Comparison of ENCODE assay signal across 9 mouse cellular contexts in genomic region chr14:31172781-31173455, GRCm38 (mm10). TPM values are rescaled to one million over a fixed set of nuclear protein-coding genes. Genes with fewer than 3 reads are reported as not detected.
DNase-seq lines count a peak whose midpoint lies in the region; ATAC-seq and TF ChIP-seq lines count a peak whose summit lies in the region.
"Had no signal": no experiment of that assay in that cellular context is flagged by ENCODE, and none has a peak within 500 bp of the region (broad histone marks: within the 10 kb centered on the region; RNA-seq: fewer than 3 reads in every experiment).

No protein-coding gene starts in this region.

- no peak overlapping the region for H3K4me3 ChIP-seq in kidney, embryonic 14.5 days (ENCODE audit: low read length)
- H3K4me3 ChIP-seq in brown adipose tissue, adult 24 weeks (ENCODE audit: insufficient read depth, low read depth, low read length) = no peak overlapping the region
- H3K4me3 ChIP-seq in midbrain, postnatal 0 days (ENCODE audit: low read depth, low read length) = no peak overlapping the region
- H3K4me3 ChIP-seq: left cerebral cortex, adult 2 months had no signal

- no peaks in the 10 kb centered on the region for H3K27me3 ChIP-seq in kidney, embryonic 14.5 days (ENCODE audit: control insufficient read depth, insufficient read depth, low read length)
- H3K27me3 ChIP-seq in midbrain, postnatal 0 days (ENCODE audit: insufficient read depth, low read length) = no peaks in the 10 kb centered on the region

- H3K27ac ChIP-seq in kidney, embryonic 14.5 days (ENCODE audit: low read depth, low read length) = no peak overlapping the region
- peak overlapping the region; percentile 20 for H3K27ac ChIP-seq in brown adipose tissue, adult 24 weeks (replicated peaks; ENCODE audit: low read depth, low read length)
- no peak overlapping the region for H3K27ac ChIP-seq in midbrain, postnatal 0 days (ENCODE audit: low read depth, low read length)
- H3K27ac ChIP-seq: left cerebral cortex, adult 2 months had no signal

- no peak for TF ChIP-seq CTCF in midbrain, postnatal 0 days (IDR thresholded peaks at IDR 0.05)

- peaks cover 81% of the 10 kb centered on the region for H3K36me3 ChIP-seq in kidney, embryonic 14.5 days (ENCODE audit: control insufficient read depth, insufficient read depth, low read length)
- peaks cover 75% of the 10 kb centered on the region for H3K36me3 ChIP-seq in midbrain, postnatal 0 days (ENCODE audit: insufficient read depth, low read length)

- WGBS in kidney, embryonic 14.5 days = 76% methylated on average over 18 of the region's 18 CpGs
- WGBS in midbrain, postnatal 0 days = 91% methylated on average over 18 of the region's 18 CpGs

- no peak for ATAC-seq in kidney, embryonic 14.5 days (ENCODE audit: low FRiP score, low TSS enrichment)
- no peak for ATAC-seq in midbrain, postnatal 0 days (ENCODE audit: low FRiP score)

- no peak overlapping the region for H3K4me2 ChIP-seq in kidney, embryonic 14.5 days (replicated peaks; ENCODE audit: low read depth, low read length)
- no peak overlapping the region for H3K4me2 ChIP-seq in midbrain, postnatal 0 days (ENCODE audit: low read depth, low read length, poor library complexity, severe bottlenecking)

- H3K9me3 ChIP-seq in kidney, embryonic 14.5 days (ENCODE audit: control insufficient read depth, low read length) = no peaks in the 10 kb centered on the region
- no peaks in the 10 kb centered on the region for H3K9me3 ChIP-seq in midbrain, postnatal 0 days (ENCODE audit: low read length)

- peak; percentile 36 for DNase-seq in kidney, adult 18-20 months
- peak; percentile 78 for DNase-seq in cerebellum, adult 9-11 months
- DNase-seq in kidney, postnatal 25 days = peak; percentile 58 to 74
- no peak for DNase-seq in midbrain, postnatal 0 days (ENCODE audit: low spot score)
- no peak for DNase-seq in right cerebral cortex, postnatal 14 days

- H3K9ac ChIP-seq in kidney, embryonic 14.5 days (ENCODE audit: low read depth, low read length) = no peak overlapping the region
- H3K9ac ChIP-seq in midbrain, postnatal 0 days (replicated peaks; ENCODE audit: low read length, poor library complexity, severe bottlenecking) = no peak overlapping the region

- 0 out of 2 replicates have a peak, but pooled peaks cover 5% of the 10 kb centered on the region for H3K4me1 ChIP-seq in kidney, embryonic 14.5 days (ENCODE audit: control insufficient read depth, insufficient read depth, low read length)
- H3K4me1 ChIP-seq in brown adipose tissue, adult 24 weeks (ENCODE audit: control insufficient read depth, insufficient read depth, insufficient read length, low read length) = peaks cover 9% of the 10 kb centered on the region; the same call in 1 of the 2 replicates
- no peaks in the 10 kb centered on the region for H3K4me1 ChIP-seq in midbrain, postnatal 0 days (ENCODE audit: insufficient read depth, low read length)

RNA-seq across cellular contexts. Expression of gene Stab1, which starts 4.5 kb away (rescaled TPM):
- polyA plus RNA-seq in kidney, embryonic 14.5 days (2014; fragmentation: Nextera tagmentation; extraction: Ambion mirVana) = 39.8 and 41.1 TPM in 2 replicates
- polyA plus RNA-seq in brown adipose tissue, adult 24 weeks (2012; ENCODE audit: insufficient read depth, insufficient read length, missing spikeins) = 25.2 and 28.0 TPM in 2 replicates
- 25.5 and 31.4 TPM in 2 replicates for total RNA-seq in midbrain, postnatal 0 days (2014; rRNA removed)
- polyA plus RNA-seq in midbrain, postnatal 0 days (2015; fragmentation: Nextera tagmentation; extraction: Ambion mirVana) = 9.0 and 11.7 TPM in 2 replicates
- total RNA-seq: monocyte, adult 5-6 weeks had no signal

RNA-seq across cellular contexts. Expression of gene Tnnc1, which starts 35.2 kb away (rescaled TPM):
- 3.0 and 3.9 TPM in 2 replicates for polyA plus RNA-seq in kidney, embryonic 14.5 days (2014; fragmentation: Nextera tagmentation; extraction: Ambion mirVana)
- polyA plus RNA-seq in brown adipose tissue, adult 24 weeks (2012; ENCODE audit: insufficient read depth, insufficient read length, missing spikeins) = 17.2 and 24.4 TPM in 2 replicates
- total RNA-seq in midbrain, postnatal 0 days (2014; rRNA removed) = 1.9 and 7.4 TPM in 2 replicates
- 4.6 and 4.8 TPM in 2 replicates for polyA plus RNA-seq in midbrain, postnatal 0 days (2015; fragmentation: Nextera tagmentation; extraction: Ambion mirVana)
- total RNA-seq: monocyte, adult 5-6 weeks had no signal

RNA-seq across cellular contexts. Expression of gene Nt5dc2, which starts 42.1 kb away (rescaled TPM):
- 377 and 517 TPM in 2 replicates for polyA plus RNA-seq in kidney, embryonic 14.5 days (2014; fragmentation: Nextera tagmentation; extraction: Ambion mirVana)
- 2.5 and 4.0 TPM in 2 replicates for polyA plus RNA-seq in brown adipose tissue, adult 24 weeks (2012; ENCODE audit: insufficient read depth, insufficient read length, missing spikeins)
- 132 and 171 TPM in 2 replicates for total RNA-seq in midbrain, postnatal 0 days (2014; rRNA removed)
- polyA plus RNA-seq in midbrain, postnatal 0 days (2015; fragmentation: Nextera tagmentation; extraction: Ambion mirVana) = 132 and 144 TPM in 2 replicates
- total RNA-seq: monocyte, adult 5-6 weeks had no signal

RNA-seq across cellular contexts. Expression of gene Nisch, which starts 43.8 kb away (rescaled TPM):
- 259 and 375 TPM in 2 replicates for polyA plus RNA-seq in kidney, embryonic 14.5 days (2014; fragmentation: Nextera tagmentation; extraction: Ambion mirVana)
- polyA plus RNA-seq in brown adipose tissue, adult 24 weeks (2012; ENCODE audit: insufficient read depth, insufficient read length, missing spikeins) = 83.6 and 84.5 TPM in 2 replicates
- 391 and 398 TPM in 2 replicates for total RNA-seq in midbrain, postnatal 0 days (2014; rRNA removed)
- polyA plus RNA-seq in midbrain, postnatal 0 days (2015; fragmentation: Nextera tagmentation; extraction: Ambion mirVana) = 261 and 274 TPM in 2 replicates

RNA-seq across cellular contexts. Expression of gene Smim4, which starts 44.2 kb away (rescaled TPM):
- polyA plus RNA-seq in kidney, embryonic 14.5 days (2014; fragmentation: Nextera tagmentation; extraction: Ambion mirVana) = 98.5 and 124 TPM in 2 replicates
- polyA plus RNA-seq in brown adipose tissue, adult 24 weeks (2012; ENCODE audit: insufficient read depth, insufficient read length, missing spikeins) = 119 and 175 TPM in 2 replicates
- total RNA-seq in midbrain, postnatal 0 days (2014; rRNA removed) = 3.2 and 4.3 TPM in 2 replicates
- polyA plus RNA-seq in midbrain, postnatal 0 days (2015; fragmentation: Nextera tagmentation; extraction: Ambion mirVana) = 41.6 and 47.5 TPM in 2 replicates

Comparison
In these comparisons a context has a peak if more than half of its experiments do, and no peak if none do; other contexts are left out.
1. DNase-seq: peak in kidney, adult 18-20 months (single experiment), cerebellum, adult 9-11 months (single experiment) and kidney, postnatal 25 days (2 of 2); none in midbrain, postnatal 0 days (single experiment) and right cerebral cortex, postnatal 14 days (single experiment).
2. RNA of gene Nt5dc2, which starts 42.1 kb away (polyA plus RNA-seq): 377 to 517 TPM in kidney, embryonic 14.5 days and 132 to 144 TPM in midbrain, postnatal 0 days; 2.5 to 4.0 TPM in brown adipose tissue, adult 24 weeks; every median in the first group is over 10 times any median in the second.